ENCODE assay signal across 10 mouse cellular contexts in the genomic region with DNA sequence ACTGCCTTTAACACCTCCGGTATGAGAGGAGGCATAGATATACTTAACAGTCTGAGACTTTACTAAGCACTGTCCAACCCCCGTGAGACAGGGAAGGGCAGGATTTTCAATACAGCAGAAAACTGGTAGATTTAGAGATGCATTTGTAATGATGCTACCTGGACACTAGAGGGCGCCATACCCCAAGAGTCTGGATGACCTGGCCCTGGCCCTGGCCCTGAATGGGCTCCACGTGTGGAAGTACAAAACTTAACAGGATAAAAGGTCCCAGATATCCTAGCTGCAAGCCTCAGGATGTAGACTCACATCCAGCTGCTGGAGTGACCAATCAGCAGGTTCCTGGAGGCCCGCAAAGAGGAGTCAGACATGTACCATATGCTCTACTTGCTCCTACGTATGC.
DNase-seq lines count a peak whose midpoint lies in the region; ATAC-seq and TF ChIP-seq lines count a peak whose summit lies in the region.
"Had no signal": no experiment of that assay in that cellular context is flagged by ENCODE, and none has a peak within 500 bp of the region (broad histone marks: within the 10 kb centered on the region; RNA-seq: fewer than 3 reads in every experiment).

No protein-coding gene starts in this region.

- H3K9ac ChIP-seq in hindbrain, embryonic 11.5 days (ENCODE audit: low read depth, low read length), result no peak overlapping the region
- no peak overlapping the region for H3K9ac ChIP-seq in hindbrain, embryonic 12.5 days
- H3K9ac ChIP-seq in embryonic facial prominence, embryonic 11.5 days (replicated peaks; ENCODE audit: low read length), result no peak overlapping the region
- H3K9ac ChIP-seq: embryonic facial prominence, embryonic 12.5 days; limb, embryonic 12.5 days had no signal

- no peak for ATAC-seq in hindbrain, embryonic 11.5 days (ENCODE audit: low FRiP score)
- ATAC-seq in hindbrain, embryonic 12.5 days (ENCODE audit: low FRiP score), result no peak
- no peak for ATAC-seq in embryonic facial prominence, embryonic 11.5 days (replicated peaks; ENCODE audit: insufficient number of reproducible peaks, low FRiP score, low TSS enrichment, low read depth)

- no peak for TF ChIP-seq POLR2A in small intestine, adult 2 months (IDR thresholded peaks at IDR 0.05; ENCODE audit: low read depth, low read length)

- 0 out of 2 replicates have a peak, but pooled peaks cover 6% of the 10 kb centered on the region for H3K4me1 ChIP-seq in hindbrain, embryonic 11.5 days (replicated peaks; ENCODE audit: control insufficient read depth, insufficient read depth, low read length)
- H3K4me1 ChIP-seq in hindbrain, embryonic 12.5 days, result peaks cover 66% of the 10 kb centered on the region
- no peaks in the 10 kb centered on the region; the same call in 1 of the 2 replicates for H3K4me1 ChIP-seq in embryonic facial prominence, embryonic 11.5 days (ENCODE audit: control insufficient read depth, insufficient read depth, low read length)
- H3K4me1 ChIP-seq in small intestine, adult 2 months (ENCODE audit: control insufficient read depth, insufficient read depth, insufficient read length, low read length), result no peaks in the 10 kb centered on the region

- peak; percentile 63 for DNase-seq in hindbrain, embryonic 11.5 days (ENCODE audit: low spot score)
- DNase-seq in A20 (ENCODE audit: low read depth, low spot score) (peak; percentile 46), MEL-GATA-1-ER (ENCODE audit: extremely low read depth, low read depth) (peak; percentile 6)
- peak; percentile 74 for DNase-seq in embryonic facial prominence, embryonic 11.5 days (ENCODE audit: low spot score)
- DNase-seq in layer of hippocampus, adult 9-11 months, result no peak
- DNase-seq in ovary, postnatal 36 days (ENCODE audit: low spot score), result no peak

- WGBS in hindbrain, embryonic 11.5 days, result 33% methylated on average over 6 of the region's 6 CpGs
- WGBS in hindbrain, embryonic 12.5 days, result 36% methylated on average over 6 of the region's 6 CpGs
- WGBS in embryonic facial prominence, embryonic 11.5 days, result 33% methylated on average over 6 of the region's 6 CpGs
- 29% methylated on average over 6 of the region's 6 CpGs for WGBS in small intestine, adult 2 months

- H3K4me2 ChIP-seq in hindbrain, embryonic 11.5 days (replicated peaks; ENCODE audit: low read depth, low read length), result no peak overlapping the region
- no peak overlapping the region for H3K4me2 ChIP-seq in hindbrain, embryonic 12.5 days (replicated peaks)
- H3K4me2 ChIP-seq in embryonic facial prominence, embryonic 11.5 days (ENCODE audit: low read depth, low read length), result no peak overlapping the region
- H3K4me2 ChIP-seq: embryonic facial prominence, embryonic 12.5 days; limb, embryonic 12.5 days had no signal

- H3K4me3 ChIP-seq in hindbrain, embryonic 11.5 days (ENCODE audit: low read depth, low read length), result no peak overlapping the region
- no peak overlapping the region for H3K4me3 ChIP-seq in hindbrain, embryonic 12.5 days
- H3K4me3 ChIP-seq in embryonic facial prominence, embryonic 11.5 days (ENCODE audit: low read depth, low read length), result no peak overlapping the region
- H3K4me3 ChIP-seq in small intestine, adult 2 months (ENCODE audit: low read depth, low read length), result no peak overlapping the region
- H3K4me3 ChIP-seq: embryonic facial prominence, embryonic 12.5 days; limb, embryonic 12.5 days had no signal

- no peak overlapping the region for H3K27ac ChIP-seq in hindbrain, embryonic 11.5 days (ENCODE audit: low read depth, low read length)
- no peak overlapping the region for H3K27ac ChIP-seq in hindbrain, embryonic 12.5 days
- H3K27ac ChIP-seq in embryonic facial prominence, embryonic 11.5 days (replicated peaks; ENCODE audit: low read depth, low read length), result no peak overlapping the region
- no peak overlapping the region for H3K27ac ChIP-seq in small intestine, adult 2 months (ENCODE audit: insufficient read depth, low read depth, low read length)
- H3K27ac ChIP-seq: embryonic facial prominence, embryonic 12.5 days; limb, embryonic 12.5 days had no signal

- TF ChIP-seq CTCF in small intestine, adult 2 months (IDR thresholded peaks at IDR 0.05; ENCODE audit: extremely low read depth, insufficient read length, insufficient replicate concordance, low read depth, low read length), result peak; percentile 80; the same call in 1 of the 2 replicates

- no peaks in the 10 kb centered on the region for H3K9me3 ChIP-seq in hindbrain, embryonic 11.5 days (ENCODE audit: control insufficient read depth, low read length)
- no peaks in the 10 kb centered on the region for H3K9me3 ChIP-seq in hindbrain, embryonic 12.5 days (replicated peaks)
- no peaks in the 10 kb centered on the region for H3K9me3 ChIP-seq in embryonic facial prominence, embryonic 11.5 days (replicated peaks; ENCODE audit: control insufficient read depth, low read length)
- H3K9me3 ChIP-seq: embryonic facial prominence, embryonic 12.5 days; limb, embryonic 12.5 days had no signal

- H3K36me3 ChIP-seq in hindbrain, embryonic 11.5 days (ENCODE audit: control insufficient read depth, insufficient read depth, low read length), result no peaks in the 10 kb centered on the region
- no peaks in the 10 kb centered on the region for H3K36me3 ChIP-seq in hindbrain, embryonic 12.5 days
- H3K36me3 ChIP-seq in embryonic facial prominence, embryonic 11.5 days (replicated peaks; ENCODE audit: control insufficient read depth, insufficient read depth, low read depth, low read length), result no peaks in the 10 kb centered on the region
- H3K36me3 ChIP-seq in small intestine, adult 2 months (ENCODE audit: control insufficient read depth, insufficient read depth, low read length), result no peaks in the 10 kb centered on the region
- H3K36me3 ChIP-seq: embryonic facial prominence, embryonic 12.5 days; limb, embryonic 12.5 days had no signal

- no peaks in the 10 kb centered on the region; the same call in 1 of the 2 replicates for H3K27me3 ChIP-seq in hindbrain, embryonic 11.5 days (ENCODE audit: control insufficient read depth, insufficient read depth, low read length)
- no peaks in the 10 kb centered on the region; the same call in 1 of the 2 replicates for H3K27me3 ChIP-seq in hindbrain, embryonic 12.5 days
- H3K27me3 ChIP-seq in embryonic facial prominence, embryonic 11.5 days (ENCODE audit: control insufficient read depth, insufficient read depth, low read length), result no peaks in the 10 kb centered on the region
- no peaks in the 10 kb centered on the region for H3K27me3 ChIP-seq in small intestine, adult 2 months (ENCODE audit: control insufficient read depth, insufficient read depth, low read length)
- H3K27me3 ChIP-seq: embryonic facial prominence, embryonic 12.5 days; limb, embryonic 12.5 days had no signal

Comparison
In these comparisons a context has a peak if more than half of its experiments do, and no peak if none do; other contexts are left out.
1. DNase-seq: peak in hindbrain, embryonic 11.5 days (single experiment), A20 (single experiment), MEL-GATA-1-ER (single experiment) and embryonic facial prominence, embryonic 11.5 days (single experiment); none in layer of hippocampus, adult 9-11 months (single experiment) and ovary, postnatal 36 days (single experiment).